Mouse (Mus musculus) midbrain, embryonic 16.5 days (tissue): ENCODE results near the gene Ggt1. TPM values are rescaled to one million over a fixed set of nuclear protein-coding genes. Genes with fewer than 3 reads are reported as not detected.
A peak's percentile ranks its signal among the peaks of the same experiment; 100 is the strongest.

Experiments used
- ATAC-seq: fragments of 200-750 bp; cut with Nextera tagmentation; 2 replicates; pipeline ENCODE4 v1.8.0; 2017; ENCODE audit warnings: moderate TSS enrichment
- H3K27ac ChIP-seq: fragments of 300-500 bp; sonication (generic); 2 replicates; pipeline ENCODE4 v1.5.1; 2014; ENCODE audit warnings: mild to moderate bottlenecking, low read length, mixed read lengths
- H3K27me3 ChIP-seq: fragments of 300-500 bp; sonication (generic); 2 replicates; pipeline ENCODE4 v1.6.1; 2014; ENCODE audit warnings: low read depth, low read length, mixed read lengths; ENCODE audit not compliant: control insufficient read depth, insufficient read depth
- H3K36me3 ChIP-seq: fragments of 300-500 bp; sonication (generic); 2 replicates; pipeline ENCODE4 v1.6.1; 2014; ENCODE audit warnings: mild to moderate bottlenecking, low read length, moderate library complexity, mixed read lengths; ENCODE audit not compliant: control insufficient read depth, insufficient read depth
- H3K4me1 ChIP-seq: fragments of 300-500 bp; sonication (generic); 2 replicates; pipeline ENCODE4 v1.6.1; 2014; ENCODE audit warnings: mild to moderate bottlenecking, low read length, mixed read lengths; ENCODE audit not compliant: control insufficient read depth, insufficient read depth
- H3K4me2 ChIP-seq: fragments of 300-500 bp; sonication (generic); 2 replicates; pipeline ENCODE4 v1.6.1; 2014; ENCODE audit warnings: mild to moderate bottlenecking, low read length, mixed read lengths
- H3K4me3 ChIP-seq: fragments of 300-500 bp; sonication (generic); 2 replicates; pipeline ENCODE4 v1.5.1; 2014; ENCODE audit warnings: low read depth, mild to moderate bottlenecking, low read length, moderate library complexity, mixed read lengths
- H3K9ac ChIP-seq: fragments of 300-500 bp; sonication (generic); 2 replicates; pipeline ENCODE4 v1.6.1; 2014; ENCODE audit warnings: low read depth, low read length, mixed read lengths
- H3K9me3 ChIP-seq: fragments of 300-500 bp; sonication (generic); replicated peaks from 2 replicates; pipeline ENCODE4 v1.6.1; 2014; ENCODE audit warnings: mild to moderate bottlenecking, low read length, mixed read lengths; ENCODE audit not compliant: control insufficient read depth, poor library complexity, severe bottlenecking
- WGBS: fragments of 180-500 bp; shearing (Covaris S2); extraction: QIAGEN DNeasy Blood & Tissue Kit; methylation state at CpG from one replicate; pipeline ENCODE4 v1.1.7; 2014; 5-methylcytosine and 5-hydroxymethylcytosine counted together
- polyA plus RNA-seq: library from polyadenylated mRNA; unstranded; fragments of >200 nt; fragmentation: Nextera tagmentation; extraction: Ambion mirVana; gene quantifications from 2 replicates; pipeline ENCODE4 v1.2.1, GENCODE M21; 2015

Gene Ggt1
- polyA plus RNA-seq, 1 experiment from 2014 or later: 1.3 TPM

DNA sequence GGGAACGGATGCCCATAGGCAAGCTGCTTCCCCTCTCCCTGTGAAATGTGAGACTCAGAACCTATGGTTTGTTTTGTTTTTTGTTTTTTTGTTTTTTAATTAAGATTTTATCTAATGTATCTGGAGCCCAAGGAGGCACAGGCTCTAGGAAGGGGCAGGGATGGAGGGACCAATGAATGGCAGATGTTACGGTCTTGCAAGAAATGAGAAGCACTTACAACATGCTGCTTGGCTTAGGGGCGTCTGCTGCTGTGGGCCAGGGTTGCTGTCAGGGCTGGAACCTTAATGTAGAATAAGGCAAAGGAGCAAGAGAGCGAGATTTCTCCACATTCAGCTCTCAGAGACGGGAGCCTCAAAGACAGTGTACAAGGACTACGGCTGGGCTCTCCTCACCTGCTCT, 5.8 kb upstream of the Ggt1 start:
- H3K27ac ChIP-seq: 0 out of 2 replicates have a peak overlapping the region, but pooled peaks have one; percentile 35
- no peaks in the 10 kb centered on the region for H3K27me3 ChIP-seq
- H3K36me3 ChIP-seq: peaks cover 14% of the 10 kb centered on the region
- no peak overlapping the region for H3K9ac ChIP-seq
- H3K4me1 ChIP-seq: peaks cover 28% of the 10 kb centered on the region
- WGBS: 65% methylated on average over 6 of the region's 6 CpGs
- H3K4me2 ChIP-seq: no peak overlapping the region
- no peak for ATAC-seq
- H3K4me3 ChIP-seq: no peak overlapping the region
- H3K9me3 ChIP-seq: no peaks in the 10 kb centered on the region

DNA sequence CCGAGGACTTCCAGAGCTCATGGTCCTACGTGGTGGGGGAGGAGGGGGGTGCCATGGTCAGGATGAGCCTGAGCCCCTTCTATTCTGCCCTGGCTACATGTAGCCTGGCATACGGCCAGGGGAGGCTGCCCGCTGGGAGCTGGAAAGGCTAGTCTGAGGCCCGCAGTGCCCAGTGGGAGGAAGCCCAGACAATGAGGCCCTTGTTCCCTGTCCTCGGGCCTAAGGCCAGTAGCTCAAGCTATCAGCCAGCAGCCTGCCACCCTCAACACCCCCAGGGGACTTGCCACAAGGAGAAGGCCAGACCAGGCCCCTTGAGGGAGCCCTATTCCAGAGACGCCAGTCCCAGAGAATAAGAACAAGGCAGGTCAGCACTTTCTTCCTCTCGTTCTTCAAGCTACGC, 5.4 kb upstream of the Ggt1 start:
- Histone ChIP-seq H3K4me3 (no peak overlapping the region), H3K4me1 (peaks cover 32% of the 10 kb centered on the region), H3K27me3 (no peaks in the 10 kb centered on the region), H3K27ac (peak overlapping the region; percentile 35), H3K9ac (no peak overlapping the region), H3K36me3 (peaks cover 14% of the 10 kb centered on the region), H3K9me3 (no peaks in the 10 kb centered on the region), H3K4me2 (no peak overlapping the region)
- peak; percentile 39 for ATAC-seq
- WGBS: 16% methylated on average over 9 of the region's 9 CpGs

DNA sequence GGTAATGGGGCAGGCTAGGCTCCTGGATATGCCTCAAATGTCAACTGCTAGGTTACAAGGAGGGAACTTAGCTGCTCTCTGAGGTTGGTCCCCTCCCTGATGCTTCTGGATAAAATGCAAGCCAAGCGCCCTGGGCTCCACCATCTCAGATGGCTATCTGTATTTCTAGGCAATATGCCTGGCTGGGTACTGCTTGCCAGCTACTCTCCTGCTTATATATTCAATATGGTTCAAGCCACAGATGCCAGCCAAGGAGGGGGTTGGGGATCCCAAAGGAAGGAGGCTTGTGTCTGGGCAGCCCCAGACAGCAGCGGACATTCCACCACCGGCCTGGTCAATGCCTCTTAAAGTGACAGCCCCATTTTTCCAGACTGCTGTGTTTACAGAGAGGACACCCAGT, 2.9 kb upstream of the Ggt1 start:
- H3K9ac ChIP-seq: peak overlapping the region; percentile 85
- H3K9me3 ChIP-seq: no peaks in the 10 kb centered on the region
- H3K27me3 ChIP-seq: no peaks in the 10 kb centered on the region
- 21% methylated on average over 3 of the region's 3 CpGs for WGBS
- peak; percentile 17 for ATAC-seq
- peak overlapping the region; percentile 88 for H3K4me2 ChIP-seq
- peak overlapping the region; percentile 97 for H3K27ac ChIP-seq
- peak overlapping the region; percentile 55 for H3K4me3 ChIP-seq
- peaks cover 10% of the 10 kb centered on the region for H3K36me3 ChIP-seq
- peaks cover 36% of the 10 kb centered on the region for H3K4me1 ChIP-seq

DNA sequence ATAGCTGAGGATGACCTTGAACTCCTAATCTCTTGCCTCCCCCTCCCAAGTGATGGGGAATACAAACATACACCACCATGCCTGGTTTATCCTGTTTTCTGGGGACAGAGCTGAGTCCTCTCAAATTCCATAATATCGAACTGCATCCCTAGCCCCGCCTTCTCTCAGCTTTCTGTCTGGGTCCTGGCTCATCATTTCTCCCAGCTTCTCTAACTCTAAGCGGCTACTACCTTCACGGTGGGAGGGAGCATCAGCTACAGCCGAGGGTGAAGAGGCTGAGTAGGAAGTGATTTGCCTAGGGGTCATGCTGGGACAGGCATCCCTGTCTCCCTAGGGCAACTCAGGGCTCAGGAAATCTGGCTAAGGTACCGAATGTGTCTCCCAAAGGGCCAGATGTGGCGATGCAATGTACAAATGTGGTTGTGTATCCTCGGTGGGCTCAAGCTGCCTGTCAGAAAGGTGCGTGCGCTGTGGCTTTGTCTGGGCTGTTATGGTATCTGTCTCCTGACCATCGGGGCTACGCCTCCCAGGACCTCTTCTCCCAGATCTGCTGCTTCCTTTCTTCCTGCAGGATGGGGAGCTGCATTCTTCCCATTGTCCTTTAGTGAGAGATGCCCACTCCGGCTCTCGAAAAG, 2.2 kb upstream of the Ggt1 start:
- peak; percentile 29 for ATAC-seq
- H3K27me3 ChIP-seq: no peaks in the 10 kb centered on the region
- WGBS: 3% methylated on average over 14 of the region's 14 CpGs
- peak overlapping the region; percentile 85 for H3K9ac ChIP-seq
- H3K4me3 ChIP-seq: peak overlapping the region; percentile 55
- H3K4me2 ChIP-seq: peak overlapping the region; percentile 88
- H3K4me1 ChIP-seq: peaks cover 36% of the 10 kb centered on the region
- peaks cover 4% of the 10 kb centered on the region for H3K36me3 ChIP-seq
- peak overlapping the region; percentile 97 for H3K27ac ChIP-seq
- H3K9me3 ChIP-seq: no peaks in the 10 kb centered on the region

DNA sequence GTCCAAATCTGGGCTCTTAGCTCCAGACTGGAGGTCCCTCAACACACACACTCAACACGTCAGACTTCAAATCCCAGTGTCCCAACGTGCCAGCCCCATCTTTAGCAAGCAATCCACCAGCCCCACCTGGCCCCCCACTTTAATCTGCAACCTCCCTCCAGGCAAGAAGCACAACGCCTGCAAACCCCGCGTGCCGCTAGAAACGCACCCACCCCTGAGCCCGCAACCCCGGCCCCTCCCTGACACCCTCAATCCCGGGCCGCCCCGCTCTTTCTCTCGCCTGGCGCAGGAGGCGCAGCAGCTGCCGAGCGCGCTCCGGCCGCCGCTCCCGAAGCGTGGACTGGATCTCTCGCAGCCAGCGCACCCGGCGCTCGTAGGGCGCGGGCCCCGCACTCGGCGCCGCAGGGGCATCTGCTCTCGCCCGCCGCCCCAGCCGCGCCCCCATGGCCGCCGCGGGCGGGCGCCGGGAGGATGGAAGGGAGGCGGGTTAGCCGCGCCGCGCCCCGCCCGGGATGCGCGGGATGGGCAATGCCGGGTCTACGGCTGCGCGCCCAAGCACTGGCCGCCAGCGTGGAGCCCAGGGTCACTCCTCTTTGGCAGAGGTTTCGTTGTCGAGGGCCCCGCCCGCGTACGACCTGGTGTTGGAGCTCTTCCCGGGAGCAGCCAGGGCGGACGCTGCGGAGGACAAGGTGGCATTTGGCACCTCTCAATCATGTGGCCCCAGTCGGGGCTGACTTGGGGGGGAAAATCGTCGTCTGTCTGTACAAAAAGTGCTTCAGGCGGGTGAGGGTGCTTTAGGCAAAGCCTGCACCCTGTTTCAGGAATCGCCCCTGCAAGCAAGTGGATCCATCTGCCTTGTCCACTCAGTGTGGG, 1.5 kb upstream of the Ggt1 start, which contains the start of gene Lrrc75b:
TSS of gene Lrrc75b (minus strand) at position 655 of the 873 bp plus-strand sequence.
- H3K36me3 ChIP-seq: peaks cover 4% of the 10 kb centered on the region; the same call in 1 of the 2 replicates
- H3K4me2 ChIP-seq: peak within 1 kb of the TSS; percentile 88
- H3K27ac ChIP-seq: peak within 1 kb of the TSS; percentile 97
- under 1% methylated on average over 72 of the region's 75 CpGs for WGBS
- H3K9ac ChIP-seq: peak within 1 kb of the TSS; percentile 85
- no peaks in the 10 kb centered on the region for H3K9me3 ChIP-seq
- peak within 1 kb of the TSS; percentile 55 for H3K4me3 ChIP-seq
- peaks cover 36% of the 10 kb centered on the region for H3K4me1 ChIP-seq
- peak; percentile 61 for ATAC-seq
- no peaks in the 10 kb centered on the region for H3K27me3 ChIP-seq

DNA sequence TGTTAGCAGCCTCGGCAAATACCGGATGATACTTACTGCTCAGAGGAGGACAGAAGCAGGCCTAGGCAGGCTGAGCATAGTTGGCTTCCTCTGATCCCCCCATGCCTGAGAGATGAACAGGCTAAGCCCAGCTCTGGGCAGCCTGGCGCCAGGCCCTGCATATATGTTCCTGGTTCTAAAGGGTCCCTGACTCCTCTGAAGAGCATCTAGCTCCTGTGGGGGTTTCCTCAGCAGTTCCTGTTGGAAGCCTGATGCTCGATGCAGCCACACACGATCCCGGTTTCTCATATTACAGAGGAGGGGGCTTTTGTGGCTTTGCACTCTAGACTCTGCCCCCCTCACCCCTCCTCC, 880 bp upstream of the Ggt1 start:
- WGBS: 8% methylated on average over 6 of the region's 6 CpGs
- H3K4me3 ChIP-seq: peak overlapping the region; percentile 55
- H3K36me3 ChIP-seq: peaks cover 4% of the 10 kb centered on the region; the same call in 1 of the 2 replicates
- H3K9me3 ChIP-seq: no peaks in the 10 kb centered on the region
- no peaks in the 10 kb centered on the region for H3K27me3 ChIP-seq
- peak; percentile 22 for ATAC-seq
- peak overlapping the region; percentile 97 for H3K27ac ChIP-seq
- H3K4me1 ChIP-seq: peaks cover 36% of the 10 kb centered on the region
- H3K9ac ChIP-seq: peak overlapping the region; percentile 85
- peak overlapping the region; percentile 88 for H3K4me2 ChIP-seq

DNA sequence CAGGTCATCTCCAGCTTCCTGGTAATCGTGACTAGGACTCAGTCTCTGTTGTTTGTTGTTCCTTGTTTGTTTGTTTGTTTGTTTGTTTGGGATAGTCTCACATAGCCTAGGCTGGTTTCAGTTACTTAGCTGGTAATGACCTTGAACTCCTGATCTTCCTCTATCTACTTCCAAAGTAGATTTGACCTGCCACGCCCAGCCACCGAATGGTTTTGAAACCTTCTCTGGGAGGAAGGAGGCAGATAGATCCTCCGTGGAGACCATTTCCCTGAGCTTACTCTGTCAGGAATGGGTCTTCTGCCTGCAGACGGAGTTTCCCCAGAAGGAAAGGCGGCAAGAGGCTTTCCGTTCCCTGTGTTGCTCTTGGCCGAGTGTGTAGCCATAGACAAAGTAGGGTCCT, 1.2 kb downstream of the Ggt1 start:
- H3K4me3 ChIP-seq: no peak overlapping the region
- H3K27ac ChIP-seq: no peak overlapping the region
- no peaks in the 10 kb centered on the region for H3K9me3 ChIP-seq
- no peaks in the 10 kb centered on the region for H3K36me3 ChIP-seq
- H3K9ac ChIP-seq: no peak overlapping the region
- WGBS: 89% methylated on average over 8 of the region's 8 CpGs
- no peak overlapping the region for H3K4me2 ChIP-seq
- peaks cover 23% of the 10 kb centered on the region for H3K4me1 ChIP-seq
- no peak for ATAC-seq
- no peaks in the 10 kb centered on the region for H3K27me3 ChIP-seq

DNA sequence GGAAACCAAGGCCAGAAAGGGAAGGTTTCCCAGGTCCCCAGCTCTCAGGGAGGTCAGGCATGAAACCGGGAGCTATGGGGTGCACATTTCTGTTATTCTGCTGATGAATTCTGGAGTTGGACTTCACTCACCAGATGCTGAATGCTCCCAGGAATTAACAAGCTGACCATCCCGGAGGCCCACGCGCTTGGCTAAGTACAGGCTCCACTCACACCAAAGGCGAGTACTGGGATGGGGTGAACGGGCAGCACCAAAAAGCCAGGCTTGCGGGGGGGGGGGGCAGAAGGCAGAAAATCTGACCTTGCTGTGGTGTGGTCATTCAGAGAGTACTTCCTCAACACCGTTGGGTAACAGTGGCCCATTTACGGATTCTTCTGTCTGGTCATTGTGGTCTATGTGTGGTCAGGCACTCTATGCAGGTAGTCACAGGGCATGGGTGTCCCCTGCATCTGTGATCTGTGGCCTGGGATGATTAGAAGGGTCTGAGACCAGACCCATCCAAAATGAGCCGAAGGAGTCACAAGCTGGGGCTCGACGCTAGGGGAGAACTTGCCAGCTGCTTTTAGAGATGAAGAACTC, 3.4 kb downstream of the Ggt1 start:
- Histone ChIP-seq H3K27ac (no peak overlapping the region), H3K9ac (no peak overlapping the region), H3K9me3 (no peaks in the 10 kb centered on the region), H3K27me3 (no peaks in the 10 kb centered on the region), H3K4me1 (peaks cover 12% of the 10 kb centered on the region; the same call in 1 of the 2 replicates), H3K4me3 (no peak overlapping the region), H3K36me3 (no peaks in the 10 kb centered on the region), H3K4me2 (no peak overlapping the region)
- WGBS: 87% methylated on average over 12 of the region's 12 CpGs
- ATAC-seq: no peak

DNA sequence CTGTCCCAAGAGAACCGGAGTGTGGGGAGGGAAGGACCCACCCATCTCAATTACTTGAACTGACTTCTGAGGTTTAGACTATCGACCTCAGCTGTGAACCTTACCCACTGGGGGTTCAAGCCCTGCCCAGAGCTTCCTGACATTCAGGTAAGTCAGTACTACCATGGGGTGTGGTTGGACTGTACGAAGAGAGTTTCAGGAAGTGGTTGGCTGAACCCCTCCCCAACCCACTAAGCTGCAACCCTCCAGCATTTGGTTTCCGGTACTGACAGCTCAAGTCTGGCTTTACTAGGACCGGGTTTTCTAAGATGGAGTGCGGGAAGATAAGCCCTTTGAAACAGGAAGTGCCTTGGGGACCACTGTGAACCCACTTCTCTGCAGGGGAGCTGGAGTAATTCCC, 4.0 kb downstream of the Ggt1 start:
- H3K4me1 ChIP-seq: peaks cover 9% of the 10 kb centered on the region; the same call in 1 of the 2 replicates
- ATAC-seq: no peak
- H3K4me2 ChIP-seq: no peak overlapping the region
- H3K27me3 ChIP-seq: no peaks in the 10 kb centered on the region
- no peaks in the 10 kb centered on the region for H3K36me3 ChIP-seq
- H3K27ac ChIP-seq: no peak overlapping the region
- WGBS: 77% methylated on average over 6 of the region's 6 CpGs
- no peak overlapping the region for H3K4me3 ChIP-seq
- H3K9ac ChIP-seq: no peak overlapping the region
- no peaks in the 10 kb centered on the region for H3K9me3 ChIP-seq
